Mouse (Mus musculus) urinary bladder, postnatal 14 days (tissue): Measurements from ENCODE around the gene Ankrd33b.
A peak's percentile ranks its signal among the peaks of the same experiment; 100 is the strongest.

Source experiments
- DNase-seq: peaks from one replicate; pipeline ENCODE4 v3.0.0; 2021; ENCODE audit warnings: low spot score

Ankrd33b gene

GRCm38 (mm10) chr15:31338656-31339291 is 28.8 kb downstream of the Ankrd33b start:
- DNase-seq, result no peak

- no peak for DNase-seq
Measured at GRCm38 (mm10) chr15:31337983-31338382, 29.5 kb downstream of the Ankrd33b start.

GRCm38 (mm10) chr15:31337192-31337741 is 30.3 kb downstream of the Ankrd33b start:
- no peak for DNase-seq

- no peak for DNase-seq
Measured at GRCm38 (mm10) chr15:31336685-31337084, 30.8 kb downstream of the Ankrd33b start.

- no peak for DNase-seq
Measured at GRCm38 (mm10) chr15:31334829-31335228, 32.7 kb downstream of the Ankrd33b start.

GRCm38 (mm10) chr15:31332541-31333163 is 34.9 kb downstream of the Ankrd33b start:
- DNase-seq, result no peak

- no peak for DNase-seq
Measured at GRCm38 (mm10) chr15:31331742-31332141, 35.8 kb downstream of the Ankrd33b start.

GRCm38 (mm10) chr15:31328082-31328614 is 39.4 kb downstream of the Ankrd33b start:
- no peak for DNase-seq

GRCm38 (mm10) chr15:31325660-31326354 is 41.7 kb downstream of the Ankrd33b start:
- DNase-seq, result no peak

- DNase-seq, result no peak
Measured at GRCm38 (mm10) chr15:31324551-31324950, 43.0 kb downstream of the Ankrd33b start.

- no peak for DNase-seq
Measured at GRCm38 (mm10) chr15:31323684-31324083, 43.8 kb downstream of the Ankrd33b start.

GRCm38 (mm10) chr15:31320598-31321377 is 46.7 kb downstream of the Ankrd33b start:
- no peak for DNase-seq

- no peak for DNase-seq
Measured at GRCm38 (mm10) chr15:31319046-31319445, 48.5 kb downstream of the Ankrd33b start.

GRCm38 (mm10) chr15:31318158-31318955 is 49.2 kb downstream of the Ankrd33b start:
- DNase-seq, result no peak

- no peak for DNase-seq
Measured at GRCm38 (mm10) chr15:31317056-31317805, 50.3 kb downstream of the Ankrd33b start.

- DNase-seq, result peak; percentile 85
Measured at GRCm38 (mm10) chr15:31315630-31316231, 51.8 kb downstream of the Ankrd33b start.

- DNase-seq, result no peak
Measured at GRCm38 (mm10) chr15:31312001-31312400, 55.5 kb downstream of the Ankrd33b start.

GRCm38 (mm10) chr15:31309526-31309925 is 58.0 kb downstream of the Ankrd33b start:
- no peak for DNase-seq

GRCm38 (mm10) chr15:31306726-31307125 is 60.8 kb downstream of the Ankrd33b start:
- DNase-seq, result no peak

- DNase-seq, result no peak
Measured at GRCm38 (mm10) chr15:31305181-31305580, 62.3 kb downstream of the Ankrd33b start.
